Mouse (Mus musculus) NIH3T3 (cell line): ENCODE measurements around the gene Ttc34.

Source experiments
- DNase-seq: peaks from one replicate; pipeline ENCODE4 v3.0.0-alpha.2; 2012; ENCODE audit warnings: low read depth

Gene Ttc34

DNA sequence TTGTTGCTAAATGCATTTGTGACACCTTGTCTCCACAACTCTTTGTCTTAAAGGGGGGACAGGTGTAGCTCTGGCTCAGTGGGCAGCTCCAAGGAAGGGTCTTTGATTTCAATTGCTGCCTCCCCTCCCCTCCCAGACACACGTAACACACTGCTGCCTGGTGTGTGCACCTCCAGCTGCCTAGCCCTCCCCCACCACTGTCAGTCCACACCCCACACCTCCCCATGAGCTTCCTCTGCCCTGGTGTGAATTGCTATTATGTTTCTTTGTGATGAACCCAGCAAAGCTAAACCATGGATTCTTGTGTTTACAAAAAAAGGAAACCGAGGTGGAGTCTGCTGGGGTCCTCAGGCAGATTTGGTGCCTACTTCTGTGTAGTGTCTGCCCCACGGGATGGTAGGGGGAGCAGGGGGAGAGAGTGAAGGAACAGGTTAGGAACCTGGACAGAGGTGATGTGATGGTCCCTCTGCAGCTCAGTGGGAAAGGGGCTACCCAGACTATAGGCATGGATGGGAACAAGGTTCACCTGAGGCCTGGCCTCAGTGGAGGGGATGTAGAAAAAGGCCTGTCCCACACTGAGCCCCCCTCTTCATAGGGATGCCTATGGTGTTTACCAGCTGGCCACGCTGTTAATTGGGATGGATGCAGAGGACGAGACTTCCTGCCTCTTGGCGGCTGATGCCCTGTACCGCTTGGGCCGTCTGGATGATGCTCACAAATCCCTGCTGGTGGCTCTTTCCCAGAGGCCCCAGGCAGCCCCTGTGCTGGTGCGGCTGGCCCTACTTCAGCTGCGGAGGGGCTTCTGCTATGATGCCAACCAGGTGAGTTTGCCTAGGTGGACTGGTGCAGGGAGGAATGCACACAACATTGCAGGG, 20.3 kb downstream of the Ttc34 start:
- no peak for DNase-seq

GRCm38 (mm10) chr4:154858601-154859000, 21.3 kb downstream of the Ttc34 start:
- DNase-seq: no peak

DNA sequence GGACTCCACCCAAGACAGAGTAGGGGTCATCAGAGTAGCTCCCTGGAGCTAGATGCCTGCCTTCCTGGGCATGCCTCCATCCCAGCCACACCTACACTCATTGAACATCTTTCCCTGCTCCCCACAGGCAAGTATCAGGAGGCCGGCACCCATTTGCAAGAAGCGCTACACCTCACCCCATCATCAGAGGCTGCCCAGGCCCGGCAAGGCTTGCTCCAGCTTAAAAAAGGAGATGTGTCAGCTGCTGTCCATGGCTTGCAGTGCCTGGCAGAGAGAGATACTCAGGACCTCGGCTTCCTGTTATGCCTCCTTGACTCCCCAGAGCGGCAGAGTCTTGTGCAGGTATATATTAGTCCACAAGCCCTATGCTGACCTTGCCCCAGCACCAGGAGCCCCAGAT, 24.7 kb downstream of the Ttc34 start:
- no peak for DNase-seq

- DNase-seq: no peak
These were observed 26.2 kb downstream of the Ttc34 start for GRCm38 (mm10) chr4:154863436-154863935.

- DNase-seq: no peak
These were observed 27.1 kb downstream of the Ttc34 start for GRCm38 (mm10) chr4:154864271-154864771.

GRCm38 (mm10) chr4:154864961-154865760, 27.9 kb downstream of the Ttc34 start:
- DNase-seq: no peak

DNA sequence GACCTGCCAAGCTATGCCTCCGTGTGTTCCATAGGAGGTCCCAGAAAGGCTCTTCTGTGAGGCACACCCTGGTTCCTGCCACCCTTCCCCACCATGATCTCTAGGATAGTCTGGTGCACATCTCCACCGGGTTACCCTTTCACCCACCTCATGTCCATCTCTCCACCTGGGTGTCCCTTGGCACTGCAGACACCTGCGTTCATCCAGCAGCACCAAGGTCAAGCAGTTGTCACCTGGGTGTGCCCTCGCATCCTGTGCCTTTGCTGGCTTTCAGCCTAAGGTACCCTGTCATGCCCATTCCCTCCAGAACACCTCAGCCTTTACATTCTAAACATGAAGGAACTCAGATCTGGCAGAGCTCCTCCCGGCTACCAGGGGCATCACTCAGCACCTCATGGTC, 29.1 kb downstream of the Ttc34 start:
- no peak for DNase-seq

DNA sequence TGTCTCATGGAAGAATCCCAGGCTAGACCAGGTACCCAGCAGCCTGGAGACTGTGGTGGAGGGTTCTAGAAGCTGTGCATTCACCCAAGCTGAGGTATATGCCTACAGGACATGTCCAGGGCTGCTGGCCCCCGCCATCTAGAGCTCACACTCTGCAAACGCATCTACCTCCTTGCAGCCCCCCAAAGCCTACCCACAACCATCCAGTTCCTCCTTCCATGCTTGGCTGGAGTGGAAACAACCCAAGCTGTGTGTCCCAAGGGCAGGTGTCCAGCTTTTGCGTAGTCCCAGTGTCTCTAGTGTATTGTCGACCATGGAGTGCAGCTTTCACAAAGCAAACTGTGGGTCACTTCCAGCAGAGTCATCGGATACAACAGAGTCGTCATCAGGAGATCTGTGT, 30.0 kb downstream of the Ttc34 start:
- DNase-seq: no peak

DNA sequence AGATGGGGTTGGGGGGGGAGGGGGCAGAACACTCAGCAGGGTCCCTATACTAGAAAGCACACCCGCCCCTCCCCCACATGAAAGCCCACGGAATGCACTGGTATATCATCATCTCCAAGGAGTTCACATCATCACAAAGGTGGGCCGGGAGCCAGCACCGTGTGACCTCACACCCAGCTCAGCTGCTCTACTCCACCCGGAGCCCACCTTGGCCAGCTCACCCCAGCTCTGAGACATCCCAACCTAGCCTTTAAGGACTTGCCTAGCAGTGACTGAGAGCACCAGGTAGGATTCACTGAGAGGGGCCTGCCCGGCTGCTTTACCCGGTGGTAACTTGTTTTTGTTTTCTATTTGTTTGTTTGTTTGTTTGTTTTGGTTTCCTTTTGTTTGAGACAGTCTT, 32.2 kb downstream of the Ttc34 start, which contains the start of gene Mmel1:
TSS of gene Mmel1 (plus strand) at position 146 of the 400 bp plus-strand sequence.
- no peak for DNase-seq

DNA sequence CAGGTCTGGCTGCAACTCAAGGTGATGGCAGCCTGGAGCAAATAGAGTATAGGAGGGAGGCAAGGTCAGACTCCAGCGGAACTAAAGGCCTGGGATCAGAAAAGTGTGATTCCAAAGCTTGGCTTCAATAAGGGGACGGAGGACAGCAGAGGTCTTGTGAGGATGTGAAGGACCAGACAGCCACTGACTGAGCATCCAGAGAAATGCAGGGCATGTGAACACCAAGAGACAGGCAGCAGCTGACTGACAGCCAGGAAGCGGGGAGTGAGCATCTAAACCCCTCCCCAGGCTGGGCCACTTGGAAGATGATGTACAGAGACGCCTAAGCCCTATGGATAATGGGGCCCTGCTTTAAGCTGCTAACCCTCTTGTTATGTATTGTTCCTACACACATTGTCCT, 33.5 kb downstream of the Ttc34 start:
- DNase-seq: no peak

- DNase-seq: no peak
These were observed 34.5 kb downstream of the Ttc34 start for GRCm38 (mm10) chr4:154871757-154872251.

DNA sequence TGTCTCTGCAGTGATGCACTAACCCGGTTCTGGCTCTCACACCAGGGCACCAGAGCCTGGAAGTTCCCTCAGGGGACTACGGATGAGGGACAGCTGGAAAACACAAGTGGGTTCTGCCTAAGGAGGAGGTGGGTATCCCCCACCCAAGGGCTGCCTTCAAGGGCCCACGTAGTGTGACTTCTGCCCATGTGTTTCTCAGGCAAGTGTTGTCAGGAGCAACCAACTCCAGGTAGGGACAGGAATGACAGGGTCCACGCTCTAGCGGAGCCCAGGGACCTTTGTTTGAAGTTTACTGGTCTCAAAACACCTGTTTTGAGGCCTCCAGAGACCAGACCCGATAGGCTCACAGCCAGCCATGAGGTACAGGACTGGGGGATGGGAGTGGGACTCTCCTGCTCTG, 35.9 kb downstream of the Ttc34 start:
- no peak for DNase-seq

DNA sequence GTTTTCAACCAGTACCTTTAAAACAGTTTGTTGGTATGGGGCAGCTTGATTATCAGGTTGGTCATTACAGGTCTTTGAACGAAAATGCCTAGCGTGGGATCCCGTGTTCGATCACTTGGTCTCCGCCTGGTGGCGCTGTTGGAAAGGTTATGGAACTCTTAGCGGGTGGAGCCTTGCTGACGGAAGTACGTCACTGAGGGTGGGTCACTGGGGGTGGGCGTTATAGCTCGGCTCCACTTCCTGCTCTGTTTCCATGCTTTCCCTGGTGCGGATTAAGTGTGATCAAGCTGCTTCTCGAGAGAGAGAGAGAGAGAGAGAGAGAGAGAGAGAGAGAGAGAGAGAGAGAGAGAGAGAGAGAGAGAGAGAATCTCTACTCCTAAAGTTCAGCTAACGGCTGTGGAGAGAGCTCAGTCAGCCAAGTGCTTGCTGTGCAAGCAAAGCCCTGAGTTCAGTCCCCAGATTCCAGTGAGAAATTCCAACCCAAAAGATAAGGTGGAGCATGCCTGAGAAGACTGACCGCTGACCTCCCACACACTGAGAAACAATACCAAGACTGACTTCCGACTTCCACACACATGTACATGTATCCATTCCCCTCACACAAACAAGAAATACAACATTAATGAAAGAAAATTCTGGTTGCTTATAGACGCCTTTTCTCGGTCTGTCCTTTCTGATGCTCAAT, 40.7 kb downstream of the Ttc34 start:
- DNase-seq: peak; percentile 96

- no peak for DNase-seq
These were observed 43.5 kb downstream of the Ttc34 start for GRCm38 (mm10) chr4:154880730-154881129.

GRCm38 (mm10) chr4:154882014-154882659, 44.9 kb downstream of the Ttc34 start:
- no peak for DNase-seq

GRCm38 (mm10) chr4:154885416-154885815, 48.2 kb downstream of the Ttc34 start:
- DNase-seq: no peak

- no peak for DNase-seq
These were observed 49.8 kb downstream of the Ttc34 start for GRCm38 (mm10) chr4:154886876-154887592.

GRCm38 (mm10) chr4:154887593-154888250, 50.5 kb downstream of the Ttc34 start:
- DNase-seq: no peak

GRCm38 (mm10) chr4:154890887-154891286, 53.6 kb downstream of the Ttc34 start:
- DNase-seq: no peak

- no peak for DNase-seq
These were observed 58.3 kb downstream of the Ttc34 start for GRCm38 (mm10) chr4:154895549-154895948.
